Mouse (Mus musculus): ENCODE measurements around the gene Tdrkh.

Tdrkh gene

DNA sequence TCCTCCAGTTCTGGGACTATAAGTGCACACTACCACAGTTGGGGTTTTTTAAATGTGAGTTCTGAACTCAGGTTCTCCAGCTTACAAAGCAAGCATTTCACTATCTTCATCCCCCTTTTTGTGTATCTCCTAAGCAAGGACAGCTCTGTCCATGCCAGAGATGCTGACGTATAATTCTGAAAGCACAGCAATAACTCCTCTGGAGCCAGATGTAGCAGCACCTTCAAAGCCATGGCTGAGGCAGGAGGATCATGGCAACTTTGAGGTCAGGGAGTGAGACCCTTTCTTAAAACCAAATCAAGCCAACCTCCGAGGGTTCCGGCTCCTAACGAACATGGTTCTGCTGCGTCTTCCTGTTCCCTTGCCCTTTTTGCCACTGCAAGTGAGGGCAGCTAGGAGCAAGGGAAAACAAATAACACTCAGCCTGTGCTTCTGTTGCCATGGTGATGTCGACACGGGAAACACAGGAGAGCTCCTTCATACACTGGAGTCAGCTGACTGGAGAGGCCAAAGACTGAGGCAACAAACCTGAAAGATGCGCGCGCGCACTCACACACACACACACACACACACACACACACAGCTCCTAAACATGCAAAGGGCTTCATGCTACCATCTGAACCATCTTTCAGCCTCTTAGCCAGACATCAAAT lies 51.0 kb downstream of the Tdrkh start:
- no peak for DNase-seq (ENCODE audit: low read depth)

GRCm38 (mm10) chr3:94465632-94466430 lies 52.8 kb downstream of the Tdrkh start:
- DNase-seq (ENCODE audit: low read depth), result no peak

- DNase-seq (ENCODE audit: low read depth), result no peak
These were observed 55.9 kb downstream of the Tdrkh start for GRCm38 (mm10) chr3:94468931-94469330.

DNA sequence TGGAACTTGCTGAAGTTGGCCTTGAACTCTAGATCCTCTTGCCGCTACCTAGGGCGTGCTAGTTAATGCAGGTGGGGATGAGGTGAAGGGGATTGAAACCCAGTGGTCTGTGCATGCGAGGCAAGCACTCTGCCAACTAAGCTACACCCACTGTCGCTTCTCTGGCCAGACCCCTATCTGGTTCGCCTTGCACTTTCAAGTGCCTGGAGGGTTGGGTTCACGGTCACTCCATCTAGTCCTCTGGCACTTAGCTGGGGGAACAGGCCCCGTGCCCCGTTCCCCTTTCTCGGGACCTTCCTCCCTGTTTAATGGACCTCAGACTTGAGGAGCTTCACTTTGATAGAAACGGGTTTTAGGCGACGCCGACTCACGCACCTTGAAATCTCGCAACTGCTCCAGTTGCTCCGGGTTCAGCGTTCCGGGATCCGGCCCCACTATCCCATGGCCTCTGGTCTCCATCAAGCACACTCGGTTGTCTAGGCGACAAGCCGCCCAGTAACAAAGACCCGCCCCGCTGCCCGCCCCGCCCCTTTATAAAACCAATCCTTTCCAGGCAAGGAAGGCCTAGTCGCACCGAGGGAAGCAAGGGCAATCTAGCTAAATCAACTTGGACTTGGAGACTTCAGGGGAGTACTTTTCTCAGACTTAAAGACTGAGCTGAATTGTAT lies 59.5 kb downstream of the Tdrkh start:
- no peak for DNase-seq (ENCODE audit: low read depth)

- no peak for DNase-seq (ENCODE audit: low read depth)
These were observed 60.0 kb downstream of the Tdrkh start for GRCm38 (mm10) chr3:94473115-94473505.

- no peak for DNase-seq (ENCODE audit: low read depth)
These were observed 60.6 kb downstream of the Tdrkh start for GRCm38 (mm10) chr3:94473567-94474232.

GRCm38 (mm10) chr3:94476301-94477035 lies 63.4 kb downstream of the Tdrkh start:
- no peak for DNase-seq (ENCODE audit: low read depth)

- no peak for DNase-seq (ENCODE audit: low read depth)
These were observed 64.4 kb downstream of the Tdrkh start for GRCm38 (mm10) chr3:94477444-94477843.

GRCm38 (mm10) chr3:94477981-94478422 lies 64.9 kb downstream of the Tdrkh start, which contains the start of gene Celf3:
TSS of gene Celf3 (plus strand) at chr3:94478295.
- no peak for DNase-seq (ENCODE audit: low read depth)

- no peak for DNase-seq (ENCODE audit: low read depth)
These were observed 65.6 kb downstream of the Tdrkh start for GRCm38 (mm10) chr3:94478591-94479169.

DNA sequence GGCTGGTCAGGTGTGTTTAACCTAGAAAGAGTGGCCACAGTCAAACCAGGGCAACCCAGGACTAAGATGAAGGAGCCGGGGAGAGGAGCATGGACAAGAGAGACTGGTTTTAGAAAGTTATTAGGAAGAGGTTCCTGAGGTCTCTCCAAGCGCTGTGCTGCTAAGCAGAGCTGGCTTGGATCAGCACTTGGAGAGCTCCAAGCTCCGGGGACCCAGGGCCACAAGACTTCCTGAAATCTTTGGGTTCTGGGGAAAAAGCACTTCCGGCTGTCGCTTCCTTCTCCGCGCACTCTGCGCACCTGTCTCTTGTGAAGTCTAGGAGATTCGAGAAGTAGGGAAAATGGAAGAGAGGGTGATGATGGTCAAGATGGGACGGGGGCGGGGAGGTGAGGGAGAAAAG lies 66.5 kb downstream of the Tdrkh start:
- no peak for DNase-seq (ENCODE audit: low read depth)

- DNase-seq (ENCODE audit: low read depth), result no peak
These were observed 67.3 kb downstream of the Tdrkh start, which contains the start of gene Riiad1 for GRCm38 (mm10) chr3:94480291-94480884. TSS of gene Riiad1 (minus strand) at chr3:94480341.

DNA sequence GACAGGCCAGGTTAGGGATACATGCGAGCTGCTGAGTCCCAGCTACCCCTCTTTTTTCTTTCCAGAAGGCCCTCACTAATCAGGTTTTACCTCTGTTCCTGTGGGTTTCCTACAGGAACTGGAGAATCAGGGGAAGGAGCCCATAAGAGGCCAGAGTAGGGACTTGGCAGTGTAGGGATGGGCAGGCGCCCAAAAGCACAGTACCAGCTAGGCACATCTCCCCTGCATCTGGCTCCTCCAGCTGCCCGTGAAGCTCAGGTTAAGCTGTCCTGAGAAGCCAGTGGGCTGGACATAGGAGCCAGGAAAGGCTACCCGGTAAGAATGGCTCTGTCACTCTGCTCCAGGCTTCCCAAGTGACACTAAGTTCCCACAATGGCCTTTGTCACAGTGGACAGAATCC lies 68.4 kb downstream of the Tdrkh start:
- DNase-seq (ENCODE audit: low read depth), result no peak

DNA sequence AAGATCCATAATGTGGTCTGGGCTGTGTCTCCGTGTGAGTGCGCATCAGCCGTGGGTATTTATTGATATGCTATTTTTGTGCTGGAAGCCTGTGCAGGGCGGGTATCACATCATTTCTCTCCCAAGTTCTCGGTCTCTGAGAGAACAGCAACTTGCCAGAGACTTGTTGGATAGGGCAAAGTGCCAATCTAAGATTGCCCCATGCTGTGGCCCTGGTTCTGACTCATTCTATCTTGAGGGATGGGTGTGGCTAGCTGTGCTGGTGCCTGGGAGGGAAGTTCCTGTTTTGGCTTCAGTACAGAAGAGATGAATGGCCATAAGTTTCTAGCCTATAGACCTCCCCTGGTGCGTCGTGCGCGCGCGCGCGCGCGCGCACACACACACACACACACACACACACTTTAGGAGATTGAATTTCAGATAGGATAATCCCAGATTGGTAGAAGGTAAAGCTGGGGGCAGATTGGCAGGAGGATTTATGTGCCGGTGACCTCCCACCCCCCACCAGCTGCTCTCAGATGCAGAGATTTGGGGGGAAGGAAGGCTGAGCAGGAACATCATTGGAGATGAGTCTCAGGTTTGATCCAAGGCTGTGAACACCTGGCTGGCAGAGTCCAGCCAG lies 69.8 kb downstream of the Tdrkh start:
- DNase-seq (ENCODE audit: low read depth), result peak; percentile 79

DNA sequence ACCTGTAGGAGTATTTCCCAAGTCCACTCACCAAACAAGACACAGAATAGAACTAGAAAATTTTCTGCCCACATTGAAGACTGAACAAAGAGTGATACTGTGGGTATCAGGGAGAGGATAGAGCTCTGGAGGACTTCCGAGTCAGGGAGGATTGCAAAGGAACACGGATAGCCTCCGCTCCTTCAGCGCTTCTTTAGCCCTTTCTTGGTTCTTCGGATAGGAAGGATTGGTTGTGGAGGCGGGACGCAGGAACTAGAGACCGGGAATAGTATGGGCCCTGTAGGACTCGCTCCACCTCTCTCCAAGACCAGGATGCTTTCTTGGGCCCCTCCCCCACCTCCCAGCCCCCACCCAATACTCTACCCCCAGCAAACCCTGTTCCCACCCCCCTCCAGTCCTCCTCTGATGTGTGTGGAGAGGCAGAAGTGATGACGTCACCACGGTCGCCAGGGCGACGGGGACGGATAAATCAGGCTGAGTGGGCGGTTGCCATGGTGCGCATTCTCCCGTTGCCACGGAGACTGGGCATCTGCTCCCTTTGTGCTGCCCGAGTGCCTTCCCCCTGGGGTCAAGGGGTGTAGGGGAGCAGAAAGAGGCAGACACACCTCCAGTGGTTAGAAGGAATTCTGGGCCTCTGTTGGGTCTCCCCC lies 70.8 kb downstream of the Tdrkh start:
- no peak for DNase-seq (ENCODE audit: low read depth)
